Mouse (Mus musculus) ovary, postnatal 36 days (tissue): Measurements from ENCODE around the gene Otogl.

Experiments
- DNase-seq: peaks from one replicate; pipeline ENCODE4 v3.0.0; 2022; ENCODE audit warnings: low spot score, mixed read lengths

Otogl gene

GRCm38 (mm10) chr10:107906453-107906852 is 5.5 kb downstream of the Otogl start:
- DNase-seq, result no peak

- no peak for DNase-seq
Measured at GRCm38 (mm10) chr10:107905274-107906034, 6.5 kb downstream of the Otogl start.

- DNase-seq, result no peak
Measured at GRCm38 (mm10) chr10:107901958-107902357, 10.0 kb downstream of the Otogl start.

- no peak for DNase-seq
Measured at GRCm38 (mm10) chr10:107901204-107901879, 10.6 kb downstream of the Otogl start.

GRCm38 (mm10) chr10:107899946-107900345 is 12.0 kb downstream of the Otogl start:
- DNase-seq, result no peak

GRCm38 (mm10) chr10:107896158-107896557 is 15.8 kb downstream of the Otogl start:
- DNase-seq, result no peak

GRCm38 (mm10) chr10:107894663-107895581 is 17.0 kb downstream of the Otogl start:
- DNase-seq, result no peak

- no peak for DNase-seq
Measured at GRCm38 (mm10) chr10:107890400-107890799, 21.5 kb downstream of the Otogl start.

GRCm38 (mm10) chr10:107872542-107872941 is 39.4 kb downstream of the Otogl start:
- no peak for DNase-seq

- DNase-seq, result no peak
Measured at GRCm38 (mm10) chr10:107872109-107872508, 39.8 kb downstream of the Otogl start.

- DNase-seq, result no peak
Measured at GRCm38 (mm10) chr10:107870540-107870939, 41.4 kb downstream of the Otogl start.

GRCm38 (mm10) chr10:107868904-107869303 is 43.0 kb downstream of the Otogl start:
- DNase-seq, result no peak

GRCm38 (mm10) chr10:107867414-107867813 is 44.5 kb downstream of the Otogl start:
- no peak for DNase-seq

GRCm38 (mm10) chr10:107860235-107860917 is 51.6 kb downstream of the Otogl start:
- no peak for DNase-seq

GRCm38 (mm10) chr10:107859220-107859619 is 52.7 kb downstream of the Otogl start:
- DNase-seq, result no peak

GRCm38 (mm10) chr10:107858684-107859083 is 53.2 kb downstream of the Otogl start:
- DNase-seq, result no peak

GRCm38 (mm10) chr10:107844906-107845305 is 67.0 kb downstream of the Otogl start:
- DNase-seq, result no peak

- DNase-seq, result no peak
Measured at GRCm38 (mm10) chr10:107834452-107835239, 77.3 kb downstream of the Otogl start.

GRCm38 (mm10) chr10:107829151-107829550 is 82.8 kb downstream of the Otogl start:
- no peak for DNase-seq

- no peak for DNase-seq
Measured at GRCm38 (mm10) chr10:107813814-107814483, 98.0 kb downstream of the Otogl start.
